Mouse (Mus musculus) adrenal gland, adult 18-20 months (tissue): ENCODE measurements at regions not wholly inside any gene's neighbourhood (a gene's known extent, or its start where the extent isn't known, plus 50 kb on each side); places are given as distances from the start of the nearest gene placed in this dataset.
"Not testable (repeated sequence)": the region's sequence is repeated elsewhere in the genome, so short reads cannot be mapped to it uniquely, and the experiment has no call there.

ENCODE experiments used
- DNase-seq, 2 experiments: peaks; one replicate each; pipeline ENCODE4 v3.0.0; 2021 to 2022; ENCODE audit warnings: low spot score in 2 of 2

DNA sequence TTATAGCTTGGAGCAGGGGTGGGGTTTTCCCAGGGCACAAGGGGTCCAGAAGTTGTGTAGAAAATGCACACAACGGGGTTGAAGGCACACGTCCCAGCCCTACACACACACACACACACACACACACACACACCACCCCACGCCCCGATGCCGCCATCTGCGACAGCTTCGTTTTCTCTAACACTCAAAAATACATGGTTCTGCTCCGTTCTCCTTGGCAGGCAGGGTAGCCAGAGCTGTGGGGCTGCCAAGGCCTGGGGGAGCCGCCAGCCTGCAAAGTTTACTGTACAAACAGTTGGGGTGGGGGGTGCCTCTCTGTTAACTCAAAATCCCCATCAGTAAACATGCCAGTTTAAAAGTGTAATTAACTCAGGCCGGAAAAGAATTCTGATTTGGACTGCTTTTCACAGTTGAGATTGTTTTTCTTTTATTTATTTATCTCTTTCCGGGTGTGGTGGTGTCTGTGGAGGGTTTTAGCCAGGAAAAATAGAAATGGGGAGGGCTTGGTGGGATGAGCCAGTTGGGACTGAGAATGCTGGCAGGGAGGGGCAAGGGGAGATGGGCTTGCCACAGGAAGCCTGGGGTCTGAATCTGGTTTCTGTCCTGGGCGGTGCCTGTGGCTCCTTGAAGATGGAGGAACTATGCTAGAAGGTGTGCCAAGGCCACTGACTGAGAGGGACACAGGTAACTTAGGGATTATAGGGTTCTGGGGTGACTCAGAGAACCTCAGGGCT lies 148.4 kb upstream of the Rtl1 start:
- DNase-seq: no peak

DNA sequence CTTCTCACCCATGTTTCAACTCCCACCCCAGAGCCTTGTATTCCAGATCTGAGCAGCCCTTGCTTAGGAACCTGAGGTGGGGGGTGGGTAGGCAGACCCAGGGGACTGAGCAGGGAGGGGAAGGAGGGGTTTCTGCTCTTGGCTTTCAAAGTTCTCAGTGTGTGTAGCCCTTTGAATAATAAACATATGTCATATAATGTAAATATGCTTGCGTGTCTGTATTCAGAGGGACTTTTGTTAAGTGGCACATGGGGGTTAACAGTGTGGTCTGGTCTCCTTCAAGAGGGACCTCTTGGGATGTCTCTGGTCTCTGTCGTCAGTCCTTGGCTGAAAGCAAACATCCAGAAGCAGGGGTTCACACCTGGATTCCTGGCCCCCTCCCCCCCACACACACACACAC lies 149.1 kb upstream of the Rtl1 start:
- DNase-seq: no peak

DNA sequence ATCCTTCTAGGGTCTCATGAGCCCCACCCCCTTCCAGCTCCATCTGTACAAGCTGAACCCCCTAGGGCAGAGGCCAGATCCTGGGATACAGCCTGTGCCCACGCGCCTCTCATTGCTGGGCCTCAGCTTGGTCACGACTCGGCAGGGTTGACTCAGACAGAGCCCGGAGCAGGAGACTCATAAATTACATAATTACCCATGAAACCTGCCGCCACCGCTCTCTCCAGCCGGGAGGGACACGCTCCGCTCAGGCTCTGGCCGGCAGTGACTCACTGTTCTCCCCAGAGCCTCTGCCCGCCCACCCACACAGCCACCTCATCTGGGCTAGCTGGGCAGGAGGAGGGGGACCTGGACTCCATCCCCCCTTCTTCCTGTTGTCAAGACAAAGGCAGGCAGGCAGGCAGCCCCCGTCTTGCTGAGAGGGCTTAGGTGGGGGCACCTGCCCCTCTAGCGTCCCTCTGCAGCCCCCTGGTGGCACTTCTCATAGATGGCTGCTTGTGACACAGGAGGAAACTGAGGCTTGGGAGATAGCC lies 149.6 kb upstream of the Rtl1 start:
- DNase-seq: peak; percentile 53 to 62

GRCm38 (mm10) chr12:109754986-109755385 lies 154.9 kb upstream of the Rtl1 start:
- DNase-seq: no peak

DNA sequence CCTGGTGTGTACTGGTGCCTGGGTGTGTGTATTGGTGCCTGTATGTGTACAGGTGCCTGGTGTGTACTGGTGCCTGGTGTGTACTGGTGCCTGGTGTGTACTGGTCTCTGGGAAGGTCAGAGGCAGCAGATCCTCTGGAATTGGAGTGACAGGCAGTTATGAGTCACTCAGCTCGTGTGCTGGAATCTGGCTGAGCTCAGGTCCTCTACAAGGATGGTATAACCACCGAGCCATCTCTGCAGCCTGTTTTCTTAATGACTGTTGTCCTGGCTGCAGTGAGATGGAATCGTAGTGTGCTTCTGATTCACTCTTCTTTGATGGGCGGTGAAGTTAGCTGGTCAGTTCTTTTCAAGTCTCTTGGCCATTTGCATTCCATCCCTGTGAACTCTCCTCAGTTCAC lies 164.2 kb upstream of the Rtl1 start:
- DNase-seq: no peak

- DNase-seq: not testable (repeated sequence)
Measured at GRCm38 (mm10) chr12:109766602-109767001, 166.5 kb upstream of the Rtl1 start.

DNA sequence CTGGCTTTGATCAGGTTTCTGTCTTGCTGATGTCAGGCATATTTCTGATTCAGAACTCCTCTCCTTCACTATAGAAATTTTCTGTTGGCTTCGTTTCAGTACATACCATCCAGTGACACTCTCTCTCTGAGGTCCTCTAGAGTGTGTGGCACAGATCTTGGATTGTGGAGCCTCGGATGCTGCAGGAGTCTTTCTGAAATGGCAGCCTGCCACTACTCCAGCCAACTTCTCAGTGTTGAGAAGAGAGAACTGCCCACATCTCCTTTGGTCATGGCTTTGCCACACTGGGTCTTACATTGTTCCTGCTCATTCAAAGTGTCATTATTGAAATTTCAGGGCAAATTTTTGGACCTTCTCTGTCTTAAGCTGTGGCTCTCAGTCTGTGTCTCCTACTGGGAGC lies 172.4 kb upstream of the Rtl1 start:
- no peak for DNase-seq

- DNase-seq: no peak
Measured at GRCm38 (mm10) chr12:109773909-109774313, 173.8 kb upstream of the Rtl1 start.

DNA sequence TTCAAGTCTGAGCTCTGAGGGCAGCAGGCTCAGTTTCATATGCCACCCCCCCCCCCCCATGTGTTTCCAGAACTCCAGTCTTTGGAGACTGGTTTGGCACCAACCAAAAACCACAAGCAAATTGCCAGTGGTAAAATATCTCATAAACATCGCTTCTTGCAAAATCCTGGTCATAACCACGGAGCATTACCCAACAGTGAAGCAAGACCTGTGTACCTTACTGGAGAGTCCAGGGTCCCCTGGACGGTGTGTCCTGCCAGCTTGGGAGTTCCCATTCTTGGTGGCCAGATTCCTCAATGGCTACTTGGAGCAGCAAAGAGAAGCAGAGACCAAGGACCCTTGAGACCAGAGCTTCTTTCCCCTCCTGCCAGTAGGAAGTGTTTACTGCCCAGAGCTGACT lies 198.7 kb upstream of the Rtl1 start:
- peak in 1 of 2 experiments; percentile 30 for DNase-seq

- DNase-seq: no peak
Measured at GRCm38 (mm10) chr12:109799395-109799794, 199.3 kb upstream of the Rtl1 start.

- no peak for DNase-seq
Measured at GRCm38 (mm10) chr12:109827241-109827915, 227.2 kb upstream of the Rtl1 start.

DNA sequence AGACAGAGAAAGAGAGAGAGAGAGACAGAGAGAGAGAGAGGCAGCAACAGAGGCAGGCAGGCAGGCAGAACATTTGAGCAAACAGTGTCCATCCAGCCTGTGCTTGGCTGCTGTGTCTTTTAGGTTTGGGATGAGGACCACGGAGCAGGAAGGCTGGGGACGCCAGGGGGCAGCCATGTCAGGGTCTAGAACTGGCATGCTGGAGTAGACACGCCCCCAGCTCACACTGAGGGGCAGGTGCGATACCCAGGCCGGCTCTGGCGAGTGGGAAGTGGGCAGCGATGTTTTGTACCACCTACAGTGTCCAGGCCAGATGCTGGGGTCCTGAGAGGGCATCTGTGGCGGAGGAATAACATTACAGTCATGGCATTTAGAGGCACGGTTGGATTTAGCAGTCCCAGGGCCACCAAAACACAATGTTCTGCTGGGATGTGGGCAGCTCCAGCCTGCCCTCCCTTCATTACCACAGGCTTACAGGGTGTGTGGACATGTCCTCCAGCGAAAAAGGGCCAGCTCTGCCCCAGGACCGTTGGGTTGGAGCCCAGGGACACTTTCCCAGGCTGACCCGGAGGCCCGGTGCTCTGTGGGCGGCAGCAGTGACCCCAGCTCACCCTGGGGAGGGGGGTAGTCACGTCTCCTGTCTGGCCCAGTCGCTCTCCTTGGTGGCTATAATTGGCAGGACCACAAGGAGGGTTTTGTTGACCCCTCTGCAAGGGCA lies 230.3 kb upstream of the Rtl1 start:
- peak in 1 of 2 experiments; percentile 30 for DNase-seq

DNA sequence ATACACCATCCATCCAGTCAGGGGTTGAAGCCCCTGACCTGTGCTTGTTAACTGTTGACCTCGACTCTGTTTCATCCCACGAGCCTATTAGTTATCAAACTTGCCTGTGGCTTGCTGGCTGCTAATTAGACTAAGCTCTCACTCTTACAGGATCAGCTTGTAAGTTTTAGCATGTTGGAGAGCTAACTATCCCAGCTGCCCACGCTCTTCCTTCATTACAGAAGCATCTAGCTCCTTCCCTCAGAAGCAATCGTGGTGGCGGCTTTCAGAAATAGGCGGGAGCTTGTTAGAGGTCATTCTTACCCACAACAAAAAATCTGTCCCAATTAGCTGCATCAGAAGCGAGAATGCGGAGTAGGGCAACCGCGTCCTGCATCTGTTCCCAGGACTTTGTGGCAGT lies 232.8 kb upstream of the Rtl1 start:
- DNase-seq: no peak

DNA sequence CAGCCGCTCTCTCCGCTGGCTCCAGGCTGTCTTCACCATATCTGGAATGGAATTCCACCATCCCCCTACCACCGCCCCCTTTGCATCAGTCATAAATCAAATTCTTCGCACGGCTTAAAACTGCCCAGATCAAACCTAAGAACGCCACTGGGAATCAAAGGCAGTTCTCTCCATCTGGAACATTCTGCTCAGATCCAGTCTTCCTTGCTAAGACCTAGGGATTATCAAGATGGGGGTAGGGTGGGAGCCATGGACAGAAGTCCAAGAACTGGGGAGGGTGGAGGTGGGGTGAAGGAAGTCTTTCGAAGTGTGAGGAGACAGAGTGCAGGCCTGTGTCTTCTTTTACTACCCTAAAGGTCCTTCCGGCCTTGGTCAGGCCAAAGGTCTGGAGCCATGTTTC lies 236.4 kb upstream of the Rtl1 start:
- no peak for DNase-seq

DNA sequence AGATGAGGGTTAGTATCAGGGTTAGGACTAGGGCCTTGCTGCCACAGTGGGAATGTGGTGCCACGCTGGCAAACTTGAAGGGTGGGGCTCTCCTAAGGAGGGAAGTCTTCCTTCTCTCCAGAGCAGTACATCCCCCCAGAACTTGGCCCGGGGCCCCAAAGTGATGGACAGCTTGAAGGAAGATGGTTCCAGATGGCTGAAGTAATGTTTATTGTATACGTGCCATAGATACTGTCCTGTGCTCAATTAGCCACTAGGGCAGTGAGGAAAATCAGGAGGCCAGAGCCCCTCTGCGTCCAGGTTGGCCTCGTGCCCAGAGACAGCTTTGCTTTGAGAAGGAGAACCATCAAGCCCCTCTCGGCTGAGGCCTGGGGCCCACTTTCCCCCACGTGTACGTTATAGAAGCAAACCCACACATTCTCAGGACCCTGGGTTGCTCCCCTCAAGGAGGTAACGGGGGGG lies 239.0 kb upstream of the Rtl1 start:
- DNase-seq: no peak

- DNase-seq: no peak
Measured at GRCm38 (mm10) chr12:109839946-109840524, 239.9 kb upstream of the Rtl1 start.

- no peak for DNase-seq
Measured at GRCm38 (mm10) chr12:109844723-109845601, 244.8 kb upstream of the Rtl1 start.

DNA sequence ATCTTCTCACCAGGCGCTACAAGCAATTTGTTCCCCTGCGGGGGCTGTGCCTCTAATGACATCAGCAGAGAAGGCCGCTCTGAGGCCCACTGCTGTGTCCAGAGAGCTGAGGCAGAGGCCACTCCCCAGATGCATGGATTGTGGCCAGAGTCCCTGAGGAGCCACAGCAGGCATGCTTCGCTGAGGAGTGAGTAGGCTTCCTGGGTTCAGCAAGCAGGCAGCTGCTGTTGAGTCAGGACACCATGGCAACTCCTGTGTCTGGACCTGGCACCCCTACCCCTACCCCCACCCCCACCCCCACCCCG lies 245.4 kb upstream of the Rtl1 start:
- no peak for DNase-seq

DNA sequence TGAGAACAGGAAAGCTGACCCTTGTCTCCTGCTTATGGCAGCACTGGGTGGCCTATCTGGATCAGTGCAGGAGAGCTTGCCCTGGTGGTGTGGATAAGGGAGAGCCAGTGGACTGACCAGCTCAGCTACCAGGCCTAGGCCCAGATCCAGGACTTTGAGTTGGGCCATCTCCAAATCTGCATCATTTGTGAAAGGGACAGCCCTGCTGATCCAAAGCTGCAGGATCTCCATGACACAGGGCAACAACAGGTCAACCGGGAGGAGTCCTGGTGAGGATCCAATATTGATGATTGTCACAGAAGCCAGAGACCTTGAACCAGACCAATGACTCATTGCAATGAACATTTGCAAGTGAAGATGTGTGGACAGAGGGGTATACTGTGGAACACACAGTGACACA lies 256.2 kb upstream of the Rtl1 start:
- peak in 1 of 2 experiments; percentile 26 for DNase-seq

DNA sequence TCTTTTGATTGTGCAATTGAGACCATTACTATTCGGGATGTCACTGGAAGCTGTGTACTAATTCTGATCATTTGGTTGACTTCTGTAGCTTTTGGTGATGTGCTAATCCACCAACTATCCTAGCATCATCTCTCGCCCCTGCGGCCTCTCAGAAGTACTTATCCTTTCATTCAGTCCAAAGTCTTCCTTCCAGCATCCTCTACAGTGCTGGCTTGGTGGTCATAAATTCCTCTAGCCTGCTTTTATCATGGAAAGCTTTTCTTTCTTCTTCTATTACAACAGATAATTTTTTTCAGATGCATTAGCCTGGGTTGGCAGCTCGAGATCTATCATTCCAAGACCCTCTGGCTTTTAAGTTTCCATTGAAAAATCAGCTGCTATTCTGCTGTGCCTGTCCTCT lies 257.6 kb upstream of the Rtl1 start:
- DNase-seq: no peak

GRCm38 (mm10) chr12:109864826-109865225 lies 264.7 kb upstream of the Rtl1 start:
- DNase-seq: no peak
